Mouse (Mus musculus) v-Abl transformed pro-B cells (cell line): ENCODE results near the gene Fndc10.
"Not testable (repeated sequence)": the region's sequence is repeated elsewhere in the genome, so short reads cannot be mapped to it uniquely, and the experiment has no call there.

ENCODE experiments used
- in situ Hi-C, 2 experiments: fragments of 400-800 bp; cut with MboI; formaldehyde crosslinking; loops; one replicate each; pipeline ENCODE4 v1.15.1; 2025; ENCODE audit not compliant: unreplicated experiment in 2 of 2

Gene Fndc10

DNA sequence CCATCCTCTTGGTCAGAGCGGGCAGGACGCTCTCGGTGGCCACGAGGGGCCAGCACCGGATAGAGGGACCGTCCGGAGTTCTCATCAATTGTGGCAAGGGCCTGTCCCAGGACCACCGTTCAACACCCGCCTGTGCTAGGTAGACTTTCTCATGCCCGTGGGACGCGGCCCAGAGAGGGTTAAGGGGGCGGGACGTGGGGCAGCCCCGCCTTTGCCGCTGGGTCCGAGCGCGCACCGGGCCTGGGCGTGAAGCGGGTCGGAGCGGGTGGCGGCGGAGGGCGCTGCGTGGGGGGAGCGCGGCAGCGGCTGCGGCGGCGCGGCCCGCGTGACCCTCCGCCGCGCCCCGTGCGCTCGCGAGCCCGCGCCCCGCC is at the start of gene Fndc10:
Gene Fndc10 (plus strand): TSS at position 232 of the 371 bp plus-strand sequence.
- in situ Hi-C loops = loop anchor here (10.0 to 25.0 kb wide), 4 partner anchors 61 to 607 kb away; partner anchors contain the start of genes Morn1 (in 1 of the 2) and Rer1 (in 1 of the 2)

DNA sequence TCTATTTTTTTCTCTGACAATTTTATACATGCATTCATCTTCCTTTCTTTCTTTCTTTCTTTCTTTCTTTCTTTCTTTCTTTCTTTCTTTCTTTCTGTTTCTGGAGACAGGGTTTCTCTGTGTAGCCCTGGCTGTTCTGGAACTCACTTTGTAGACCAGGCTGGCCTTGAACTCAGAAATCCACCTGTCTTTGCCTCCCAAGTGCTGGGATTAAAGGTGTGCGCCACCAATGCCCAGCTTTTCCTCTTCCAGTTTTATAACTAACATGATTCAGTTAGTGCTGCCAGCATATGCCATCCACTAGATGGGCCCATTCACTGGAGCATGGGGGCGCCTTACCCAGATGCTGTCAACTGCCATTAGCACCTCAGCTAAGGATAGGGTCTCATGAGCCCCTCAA is 48.8 kb upstream of the Fndc10 start, which contains the start of gene Gm10563:
Gene Gm10563 (minus strand): TSS at position 101 of the 400 bp plus-strand sequence.
- in situ Hi-C loops = loop anchor here (5.0 to 10.0 kb wide), 2 partner anchors 122 to 129 kb away; partner anchors contain the start of gene Vwa1 (in 1 of the 2)

DNA sequence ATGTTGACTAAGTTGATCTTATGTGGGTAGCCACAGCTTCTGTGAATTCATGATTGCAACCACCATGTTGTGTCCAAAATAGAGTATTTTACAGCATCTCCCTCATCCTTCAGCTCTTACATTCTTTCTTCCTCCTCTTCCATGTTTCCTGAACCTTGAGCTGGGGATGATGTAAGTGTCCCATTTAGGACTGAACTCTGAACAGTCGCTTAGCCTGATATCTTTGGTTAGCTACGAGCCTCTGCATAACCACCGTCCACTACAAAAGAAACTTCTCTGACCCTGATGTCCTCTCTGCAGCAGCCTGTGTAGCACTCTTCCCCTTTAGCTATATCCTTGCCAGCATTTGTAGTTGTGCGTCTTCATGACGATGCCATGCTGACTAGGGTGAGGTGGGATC is 48.4 kb upstream of the Fndc10 start:
- in situ Hi-C loops = loop anchor here (5.0 to 10.0 kb wide), 2 partner anchors 122 to 129 kb away; partner anchors contain the start of gene Vwa1 (in 1 of the 2)

DNA sequence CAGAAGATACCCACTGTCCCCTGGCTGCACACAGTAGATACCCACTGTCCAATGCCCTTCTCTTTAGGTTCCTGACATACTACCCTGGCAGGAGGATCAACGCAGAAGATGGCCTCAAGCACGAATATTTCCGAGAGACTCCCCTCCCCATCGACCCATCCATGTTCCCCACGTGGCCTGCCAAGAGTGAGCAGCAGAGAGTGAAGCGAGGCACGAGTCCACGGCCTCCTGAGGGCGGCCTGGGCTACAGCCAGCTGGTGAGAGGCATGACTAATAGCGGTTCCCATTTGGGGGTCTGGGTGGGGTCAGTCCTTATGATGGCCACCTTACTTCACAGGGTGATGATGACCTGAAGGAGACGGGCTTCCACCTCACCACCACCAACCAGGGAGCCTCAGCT is 44.8 kb upstream of the Fndc10 start:
- in situ Hi-C loops = loop anchor here (5.0 to 10.0 kb wide), 2 partner anchors 118 to 125 kb away; partner anchors contain the start of gene Vwa1 (in 1 of the 2)

DNA sequence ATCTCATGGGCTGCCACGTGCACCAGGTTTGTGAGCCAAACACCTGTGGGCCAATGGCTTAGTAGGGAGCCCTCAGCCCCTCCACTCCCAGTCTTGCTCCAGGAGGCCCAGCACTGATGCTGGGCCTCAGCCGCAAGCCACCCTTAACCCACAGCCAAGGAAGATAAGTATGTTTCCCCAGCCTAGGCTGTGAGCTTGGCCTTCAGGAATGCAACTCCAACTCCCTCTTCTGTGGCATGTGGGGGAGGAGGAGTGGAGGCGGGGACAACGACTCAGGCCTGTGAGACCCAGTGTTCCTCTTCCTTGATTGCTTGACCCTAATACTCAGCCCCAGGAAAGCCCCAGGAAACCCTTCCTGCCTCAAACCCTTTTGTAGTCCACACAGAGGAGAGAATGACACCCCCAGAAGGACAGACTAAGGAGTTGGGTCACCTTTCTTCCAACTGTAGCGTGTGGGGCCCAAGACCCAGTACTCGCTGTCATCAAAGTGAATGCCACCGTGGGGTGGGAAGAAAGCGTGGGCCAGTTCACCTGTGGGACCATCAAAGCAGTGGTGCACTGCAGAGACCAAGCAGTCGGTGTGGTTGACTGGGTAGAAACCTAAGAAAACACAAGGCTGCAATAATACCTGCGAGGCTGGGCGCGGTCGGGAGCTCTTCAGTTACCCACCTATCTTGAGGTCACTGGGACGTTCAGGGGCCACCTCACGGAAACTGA is 42.4 kb upstream of the Fndc10 start:
- in situ Hi-C loops = no loop called here

DNA sequence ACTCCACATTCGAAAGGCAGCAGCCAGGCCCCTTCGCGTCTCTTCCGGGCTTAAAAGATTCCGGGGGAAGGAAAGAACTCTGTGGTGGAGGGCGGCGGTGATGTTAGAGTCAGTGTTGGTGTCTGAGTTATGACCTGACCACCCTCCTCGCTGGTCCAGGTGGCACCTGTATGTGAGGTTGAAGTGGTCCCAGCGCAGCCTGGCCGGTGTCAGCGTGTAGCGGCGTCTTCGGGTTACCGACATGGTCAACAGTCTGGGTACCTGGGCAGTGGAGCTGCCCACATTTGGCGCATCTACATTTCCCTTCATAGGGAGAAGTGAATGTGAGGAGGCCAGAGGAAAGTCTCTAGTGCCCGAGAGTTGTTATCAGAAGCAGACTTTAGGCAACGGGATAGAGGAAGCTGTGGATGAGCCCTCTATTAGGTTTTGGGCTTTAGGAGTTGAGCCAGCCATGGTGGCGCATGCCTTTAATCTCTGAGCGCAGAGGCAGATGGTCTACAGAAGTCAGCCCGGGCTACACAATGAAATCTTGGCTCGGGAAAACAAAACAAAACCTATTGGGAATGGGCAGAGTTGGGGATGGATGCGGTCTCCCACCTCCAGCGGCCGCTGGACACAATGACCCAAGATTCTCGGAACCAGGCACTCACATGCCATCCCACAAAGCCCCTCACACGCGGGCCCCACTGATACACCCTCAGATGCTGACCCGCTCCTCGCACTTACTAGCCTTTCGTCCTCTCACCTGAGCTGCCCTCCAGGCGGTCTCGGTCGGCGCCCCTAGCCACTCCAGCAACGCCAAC is 41.7 kb upstream of the Fndc10 start:
- in situ Hi-C loops = no loop called here

DNA sequence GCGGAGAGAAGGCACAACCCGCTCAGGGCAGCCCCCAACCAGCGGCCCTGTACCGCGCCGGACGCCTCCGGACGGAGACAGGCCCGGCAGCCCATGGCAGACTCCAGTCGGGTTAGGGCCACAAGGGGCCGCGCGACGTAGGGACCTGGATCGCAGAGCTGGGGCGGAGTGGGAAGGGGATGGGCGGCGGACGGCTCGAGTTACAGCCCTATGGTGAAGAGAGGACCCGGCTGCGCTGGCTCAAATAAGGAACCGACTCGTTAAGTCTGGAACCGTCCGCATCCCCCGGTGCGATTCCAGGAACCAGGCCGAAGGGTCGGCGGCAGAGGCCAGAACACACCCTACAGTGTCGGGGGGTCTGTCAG is 41.1 kb upstream of the Fndc10 start, which contains the start of gene Mmp23:
Gene Mmp23 (minus strand): TSS at position 299 of the 365 bp plus-strand sequence.
- in situ Hi-C loops = no loop called here

DNA sequence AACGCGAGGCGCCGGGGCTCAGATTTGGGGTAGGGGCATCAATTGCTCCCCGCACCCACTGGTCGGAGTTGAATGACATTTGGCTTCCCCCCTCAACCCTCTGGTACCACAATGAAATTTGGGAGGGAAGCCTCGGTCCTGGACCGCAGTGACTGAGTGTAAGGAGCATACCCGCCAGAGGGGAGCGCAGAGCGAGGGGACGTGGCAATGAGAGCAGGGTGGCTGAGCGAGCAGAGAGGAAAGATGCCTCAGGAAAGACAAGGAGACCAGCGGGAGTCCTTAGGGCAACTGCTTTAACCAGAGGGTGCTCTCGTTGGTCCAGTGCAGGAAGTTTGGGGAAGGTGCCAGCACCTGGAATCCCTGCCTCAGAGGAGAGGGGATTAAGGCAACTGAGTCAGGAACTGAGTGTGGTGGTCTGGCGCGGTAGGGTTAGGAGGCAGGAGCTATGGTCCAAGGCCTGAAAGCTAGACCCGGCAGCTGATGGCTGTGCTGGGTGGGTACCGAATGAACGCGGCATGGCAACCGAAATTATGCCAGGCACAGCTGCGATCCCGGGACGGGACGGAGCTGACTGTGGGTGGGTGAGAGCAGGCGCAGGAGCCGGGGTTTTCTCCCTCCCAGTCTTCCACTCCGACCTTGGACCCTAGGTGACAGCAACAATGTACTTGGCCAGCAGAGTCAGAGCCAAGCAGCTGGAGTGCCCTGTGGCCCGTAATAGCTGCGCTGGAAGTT is 40.5 kb upstream of the Fndc10 start:
- in situ Hi-C loops = no loop called here

DNA sequence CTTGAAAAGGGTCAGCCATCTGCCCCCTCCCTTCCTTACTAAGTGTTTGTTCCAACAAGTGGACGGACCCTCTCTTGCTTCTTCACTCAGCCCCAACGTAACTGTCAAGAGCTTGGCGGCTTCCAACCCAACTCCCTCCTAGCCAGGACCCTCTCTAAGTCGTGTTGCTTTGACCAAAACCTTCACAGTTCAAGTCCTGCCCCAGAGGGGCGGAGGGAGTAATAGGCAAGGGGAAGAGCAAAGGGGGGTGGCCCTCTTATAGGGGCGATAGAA is 40.0 kb upstream of the Fndc10 start:
- in situ Hi-C loops = no loop called here

DNA sequence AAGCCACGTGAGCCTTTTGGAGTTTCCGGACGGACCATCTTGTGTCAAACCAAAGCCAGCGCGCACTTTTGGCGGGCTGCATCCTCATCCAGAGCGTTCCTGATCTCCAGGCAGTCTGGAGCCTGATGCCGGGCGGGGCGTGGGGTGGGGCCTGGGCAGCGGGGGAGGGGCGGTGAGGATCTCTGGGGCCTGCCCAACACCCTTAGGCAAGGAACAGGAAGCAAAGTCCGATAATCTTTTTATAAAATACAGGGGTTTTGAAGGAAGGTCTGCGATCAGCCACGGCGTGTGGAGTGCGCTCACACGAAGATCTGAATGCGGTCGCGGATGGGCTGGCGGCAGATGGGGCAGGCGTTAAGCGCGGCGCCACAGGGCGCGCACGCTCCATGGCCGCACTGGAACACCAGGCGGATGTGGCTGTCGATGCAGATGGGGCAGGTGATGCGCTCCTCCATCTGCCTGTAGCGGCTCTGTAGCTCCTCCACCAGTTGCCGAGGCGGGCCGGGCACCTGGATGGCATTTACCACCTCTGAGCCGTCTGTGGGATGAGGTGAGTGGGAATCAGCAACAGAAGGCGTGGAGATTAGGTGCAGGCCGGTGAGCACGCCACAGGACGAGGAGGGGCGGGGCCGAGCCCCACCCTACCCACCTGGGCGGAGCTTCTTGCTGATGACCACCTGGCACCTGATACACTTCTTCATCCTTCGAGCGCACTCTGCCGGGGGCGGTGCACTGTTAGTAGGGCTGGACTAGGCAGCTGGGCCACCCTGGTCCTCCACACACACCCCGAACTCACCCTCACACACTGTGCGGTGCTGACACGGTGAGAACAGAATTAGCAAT is 39.5 kb upstream of the Fndc10 start:
- in situ Hi-C loops = loop anchor here in 1 of 2 experiments (5.0 kb wide), 1 partner anchor 43 kb away; no protein-coding TSS in a partner anchor

DNA sequence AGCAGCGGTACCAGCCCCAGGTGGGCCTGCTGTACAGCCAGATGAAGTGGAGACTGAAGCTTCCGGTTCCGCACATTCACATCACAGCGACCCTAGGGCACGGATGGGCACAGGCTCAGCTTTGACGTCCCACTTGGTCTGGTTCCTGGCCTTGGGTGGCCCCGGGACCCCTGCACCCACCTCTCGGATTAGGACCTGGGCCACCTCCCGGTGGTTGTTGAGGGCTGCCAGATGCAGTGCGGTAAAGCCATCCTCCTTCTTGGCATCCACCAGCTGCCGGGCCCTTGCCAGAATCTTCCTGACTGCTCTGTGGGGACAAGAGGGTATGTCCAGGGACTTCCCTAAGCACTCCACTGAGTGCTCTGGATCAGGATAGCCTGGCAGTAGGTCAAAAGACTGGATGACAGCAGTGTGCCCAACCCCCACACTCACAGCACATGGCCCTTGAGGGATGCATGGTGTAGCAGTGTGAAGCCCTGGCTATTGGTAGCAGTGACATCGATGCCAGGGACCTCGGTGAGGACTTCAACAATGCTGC is 37.9 kb upstream of the Fndc10 start:
- in situ Hi-C loops = loop anchor here in 1 of 2 experiments (5.0 kb wide), 1 partner anchor 41 kb away; no protein-coding TSS in a partner anchor

DNA sequence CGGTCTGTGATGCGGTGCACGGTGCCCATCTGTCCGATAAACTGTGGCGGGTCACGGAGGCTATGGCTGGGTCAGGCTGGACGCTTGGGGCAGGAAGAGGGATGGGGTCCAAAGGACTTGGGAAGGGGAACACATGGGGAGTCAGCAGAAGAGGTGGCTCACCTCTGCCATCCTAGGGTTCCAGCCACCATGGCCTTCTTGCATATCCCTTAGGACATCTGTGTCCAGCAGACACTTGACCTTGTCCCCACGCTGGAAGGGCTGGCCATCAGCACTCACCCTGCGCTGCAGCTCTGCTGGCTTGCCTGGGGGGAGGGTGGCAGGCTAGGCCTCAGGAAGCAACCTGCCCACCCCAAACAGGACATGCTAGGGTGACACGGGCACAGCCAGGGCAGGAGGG is 35.2 kb upstream of the Fndc10 start:
- in situ Hi-C loops = loop anchor here in 1 of 2 experiments (5.0 kb wide), 1 partner anchor 38 kb away; no protein-coding TSS in a partner anchor

DNA sequence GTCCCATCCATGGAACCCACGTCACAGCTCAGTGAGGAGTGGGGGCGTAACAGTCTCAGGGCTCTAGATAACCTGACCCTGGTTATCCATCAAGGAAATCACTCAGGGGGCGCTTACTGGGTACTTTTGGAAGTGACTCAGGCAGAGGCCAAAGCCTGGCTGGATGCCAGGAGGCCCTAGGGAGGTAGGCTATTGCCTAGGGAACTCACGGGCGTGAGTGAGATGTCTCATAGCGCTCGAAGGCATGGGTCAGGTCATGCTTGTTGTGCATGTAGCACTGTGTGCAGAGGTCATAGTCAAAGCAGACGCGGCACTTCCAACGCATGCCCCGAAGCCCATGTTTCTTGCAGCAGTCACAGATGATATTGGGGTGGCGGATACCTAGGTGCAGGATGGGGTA is 33.5 kb upstream of the Fndc10 start:
- in situ Hi-C loops = no loop called here

DNA sequence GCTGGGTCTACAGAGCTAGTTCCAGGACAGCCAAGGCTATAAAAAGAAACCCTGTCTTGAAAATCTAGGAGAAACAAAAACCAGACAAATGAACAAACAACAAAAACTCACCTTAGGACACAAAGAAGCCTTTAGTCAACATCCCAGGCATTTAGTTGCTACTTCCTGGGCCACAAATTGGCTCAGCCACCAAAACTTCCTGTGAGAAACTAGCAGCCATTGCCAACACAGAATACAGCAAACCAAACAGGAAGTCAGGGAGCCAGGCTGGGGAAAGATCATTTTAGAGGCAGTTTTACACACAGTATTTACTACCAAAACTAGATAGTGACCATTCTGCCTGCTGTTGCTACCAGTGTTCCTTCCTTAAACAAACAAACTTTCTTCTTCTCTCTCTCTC is 27.2 kb upstream of the Fndc10 start:
- in situ Hi-C loops = no loop called here

DNA sequence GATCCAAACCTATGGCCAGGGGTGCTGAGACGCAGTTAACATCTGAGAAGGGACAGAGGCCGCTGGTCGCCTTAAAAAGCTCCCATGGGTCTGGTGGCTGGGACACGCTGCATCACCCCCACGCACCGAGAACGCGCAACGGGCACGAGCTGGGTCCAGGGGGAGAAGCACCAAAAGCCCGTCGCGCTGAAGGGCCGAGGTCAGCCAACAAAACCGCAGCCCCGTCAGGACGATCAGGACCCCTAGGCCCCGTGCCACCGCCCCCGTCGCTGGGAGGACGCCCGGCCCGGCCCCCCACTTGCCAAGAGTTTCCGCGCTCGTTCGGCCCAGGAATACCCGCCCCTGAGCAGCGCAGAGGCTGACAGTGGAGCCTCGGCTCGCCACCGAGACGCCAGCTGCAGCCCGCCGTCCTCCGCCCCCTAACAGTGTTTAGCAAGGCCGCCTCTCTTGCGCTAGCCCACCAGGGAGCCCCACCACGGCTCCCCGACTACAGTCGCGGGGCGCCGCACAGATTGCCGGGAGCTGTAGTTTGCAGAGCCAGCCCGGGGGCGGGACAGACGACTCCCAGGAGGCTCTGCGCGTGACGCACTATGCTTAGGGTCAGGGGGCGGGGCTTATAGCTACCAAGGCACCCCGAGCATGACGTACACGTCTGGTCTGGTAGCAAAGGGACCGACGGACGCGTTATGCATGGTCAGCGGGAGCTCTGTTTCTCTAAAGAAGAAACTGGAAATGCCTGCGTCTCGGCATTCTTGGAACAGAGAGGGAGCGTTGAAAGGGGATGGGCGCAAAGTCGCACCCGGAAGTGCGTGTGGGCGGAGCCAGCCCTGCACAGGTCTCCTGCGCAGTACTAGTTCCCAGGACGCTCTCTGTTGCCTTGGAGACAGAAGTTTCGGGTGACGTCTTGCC is 25.2 kb upstream of the Fndc10 start, which contains the start of gene Mib2:
Gene Mib2 (minus strand): TSS at position 510 of the 909 bp plus-strand sequence.
- in situ Hi-C loops = no loop called here

DNA sequence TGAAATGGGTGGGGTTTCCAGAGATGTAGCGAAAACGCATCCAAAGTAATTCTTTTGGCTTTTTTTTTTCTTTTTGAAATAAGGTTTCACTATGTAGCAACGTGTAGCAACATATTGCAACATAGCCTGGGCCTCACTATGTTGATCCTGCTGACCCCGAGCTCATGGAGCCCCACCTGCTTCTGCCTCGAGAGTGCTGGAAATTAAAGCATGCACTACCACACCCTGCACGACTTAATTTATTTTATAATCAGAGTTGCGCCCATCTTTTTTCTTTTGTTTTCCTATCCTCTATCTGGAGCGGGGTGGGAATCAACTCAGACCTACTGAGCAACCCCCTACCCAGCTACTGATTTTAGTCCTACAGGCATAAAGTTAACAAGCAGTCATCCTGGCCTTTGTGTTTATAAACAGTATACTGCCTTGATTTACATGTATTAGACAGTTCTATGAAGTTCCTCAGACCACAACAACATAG is 24.5 kb upstream of the Fndc10 start:
- in situ Hi-C loops = no loop called here

DNA sequence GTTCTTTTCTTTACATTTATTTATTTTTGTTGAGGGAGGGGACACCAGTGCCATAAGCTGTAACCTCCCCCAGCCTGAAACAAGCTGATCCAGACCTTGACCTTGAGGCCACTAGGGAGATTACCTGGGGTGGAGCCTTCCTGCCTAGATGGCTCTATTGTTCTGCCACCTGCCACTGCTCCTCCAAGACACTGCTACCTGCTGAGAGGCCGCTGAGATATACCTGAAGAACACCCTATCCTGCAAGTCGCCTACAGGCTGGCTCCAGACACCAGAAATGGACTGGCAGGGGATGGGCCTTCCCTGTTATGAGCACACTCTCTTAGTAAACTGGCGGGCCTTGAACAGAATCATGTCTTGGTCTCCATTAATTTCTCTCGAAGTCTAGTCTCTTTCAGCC is 23.9 kb upstream of the Fndc10 start:
- in situ Hi-C loops = not testable (repeated sequence)

DNA sequence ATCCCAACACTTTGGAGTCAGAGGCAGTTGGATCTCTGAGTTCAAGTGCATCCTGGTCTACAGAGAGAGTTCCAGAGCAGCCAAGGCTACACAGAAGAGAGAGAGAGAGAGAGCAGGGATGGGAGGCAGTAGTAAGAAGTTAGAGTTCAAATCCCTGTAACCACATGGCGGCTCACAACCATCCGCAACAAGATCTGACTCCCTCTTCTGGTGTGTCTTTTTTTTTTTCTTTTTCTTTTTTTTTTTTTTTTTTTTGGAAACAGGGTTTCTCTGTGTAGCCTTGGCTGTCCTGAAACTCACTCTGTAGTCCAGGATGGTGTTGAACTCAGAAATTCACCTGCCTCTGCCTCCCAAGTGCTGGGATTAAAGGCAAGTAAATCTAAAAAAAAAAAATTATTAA is 22.1 kb upstream of the Fndc10 start:
- in situ Hi-C loops = no loop called here
